Mouse (Mus musculus): Measurements from ENCODE around the gene 1700012B07Rik. TPM values are rescaled to one million over a fixed set of nuclear protein-coding genes. Genes with fewer than 3 reads are reported as not detected.

1700012B07Rik gene
- polyA plus RNA-seq, 1 experiment from 2014 or later: not detected

GRCm38 (mm10) chr11:109745210-109745609, 82.6 kb downstream of the 1700012B07Rik start:
- no peaks in the 10 kb centered on the region for H3K36me3 ChIP-seq
- no peak overlapping the region for H3K4me3 ChIP-seq
- H3K4me1 ChIP-seq (replicated peaks): no peaks in the 10 kb centered on the region
- no peaks in the 10 kb centered on the region for H3K9me3 ChIP-seq (replicated peaks)
- H3K27ac ChIP-seq: no peak overlapping the region
- 56% methylated on average over 4 of the region's 4 CpGs for WGBS
- no peaks in the 10 kb centered on the region for H3K27me3 ChIP-seq
- H3K4me2 ChIP-seq: no peak overlapping the region
- ATAC-seq (replicated peaks; ENCODE audit: insufficient number of reproducible peaks, insufficient read depth, low FRiP score, low read depth): no peak
- H3K9ac ChIP-seq: no peak overlapping the region

GRCm38 (mm10) chr11:109737967-109738366, 89.9 kb downstream of the 1700012B07Rik start:
- Histone ChIP-seq H3K4me1 (replicated peaks) (no peaks in the 10 kb centered on the region), H3K27ac (no peak overlapping the region), H3K36me3 (no peaks in the 10 kb centered on the region), H3K9ac (no peak overlapping the region), H3K9me3 (replicated peaks) (no peaks in the 10 kb centered on the region), H3K4me3 (no peak overlapping the region), H3K27me3 (no peaks in the 10 kb centered on the region), H3K4me2 (no peak overlapping the region)
- 55% methylated on average over 3 of the region's 3 CpGs for WGBS
- no peak for ATAC-seq (replicated peaks; ENCODE audit: insufficient number of reproducible peaks, insufficient read depth, low FRiP score, low read depth)

Other genes starting within 250 kb of the 1700012B07Rik start
- 50.9 and 54.1 TPM in 2 replicates for gene Wipi1, start 216.1 kb downstream of the 1700012B07Rik start, polyA plus RNA-seq (2015; fragmentation: Nextera tagmentation; extraction: Ambion mirVana)
- gene Prkar1a, start 178.6 kb downstream of the 1700012B07Rik start, polyA plus RNA-seq (2015; fragmentation: Nextera tagmentation; extraction: Ambion mirVana): 426 and 427 TPM in 2 replicates
- gene Fam20a, start 105.8 kb downstream of the 1700012B07Rik start, polyA plus RNA-seq (2015; fragmentation: Nextera tagmentation; extraction: Ambion mirVana): 3.7 and 4.0 TPM in 2 replicates
- gene Abca8b, start 167.8 kb upstream of the 1700012B07Rik start, polyA plus RNA-seq (2015; fragmentation: Nextera tagmentation; extraction: Ambion mirVana): 0.74 and 0.83 TPM in 2 replicates

Data from heart, embryonic 15.5 days (tissue).